Mouse (Mus musculus): ENCODE data around the gene Olfr1462. TPM values are rescaled to one million over a fixed set of nuclear protein-coding genes. Genes with fewer than 3 reads are reported as not detected.

The Olfr1462 gene
- not detected for polyA plus RNA-seq (2017; shearing (Covaris generic))

GRCm38 (mm10) chr19:13185434-13185833 lies at the start of gene Olfr1462:
Gene Olfr1462 (plus strand): TSS chr19:13185734.

GRCm38 (mm10) chr19:13149449-13149848 lies 36.1 kb upstream of the Olfr1462 start, which contains the start of gene Olfr1459:
Gene Olfr1459 (minus strand): TSS chr19:13149549.

GRCm38 (mm10) chr19:13162700-13163099 lies 22.8 kb upstream of the Olfr1462 start, which contains the start of gene Olfr1461:
Gene Olfr1461 (plus strand): TSS chr19:13163000.

GRCm38 (mm10) chr19:13231028-13231427 lies 45.5 kb downstream of the Olfr1462 start, which contains the start of gene Olfr1463:
Gene Olfr1463 (plus strand): TSS chr19:13231328.

Other genes with a start within 250 kb of the Olfr1462 start
- gene Olfr1450, start 235.5 kb upstream of the Olfr1462 start, polyA plus RNA-seq (2017; shearing (Covaris generic)): not detected
- gene Olfr1451, start 190.7 kb upstream of the Olfr1462 start, polyA plus RNA-seq (2017; shearing (Covaris generic)): not detected
- 0.32 TPM for gene Olfr1453, start 157.4 kb upstream of the Olfr1462 start, polyA plus RNA-seq (2017; shearing (Covaris generic))
- gene Olfr1454, start 125.1 kb upstream of the Olfr1462 start, polyA plus RNA-seq (2017; shearing (Covaris generic)): not detected
- gene Olfr1457, start 87.8 kb upstream of the Olfr1462 start, polyA plus RNA-seq (2017; shearing (Covaris generic)): not detected
- not detected for gene Olfr1458, start 79.0 kb upstream of the Olfr1462 start, polyA plus RNA-seq (2017; shearing (Covaris generic))
- not detected for gene Olfr1459, start 36.2 kb upstream of the Olfr1462 start, polyA plus RNA-seq (2017; shearing (Covaris generic))
- not detected for gene Olfr1461, start 22.7 kb upstream of the Olfr1462 start, polyA plus RNA-seq (2017; shearing (Covaris generic))
- not detected for gene Olfr1463, start 45.6 kb downstream of the Olfr1462 start, polyA plus RNA-seq (2017; shearing (Covaris generic))
- not detected for gene Olfr1465, start 129.8 kb downstream of the Olfr1462 start, polyA plus RNA-seq (2017; shearing (Covaris generic))
- not detected for gene Olfr1466, start 153.1 kb downstream of the Olfr1462 start, polyA plus RNA-seq (2017; shearing (Covaris generic))
- not detected for gene Olfr1467, start 176.5 kb downstream of the Olfr1462 start, polyA plus RNA-seq (2017; shearing (Covaris generic))
- gene Olfr1469, start 222.1 kb downstream of the Olfr1462 start, polyA plus RNA-seq (2017; shearing (Covaris generic)): not detected